Mouse (Mus musculus): ENCODE results near the gene Myh7.
"Not testable (repeated sequence)": the region's sequence is repeated elsewhere in the genome, so short reads cannot be mapped to it uniquely, and the experiment has no call there.

GRCm38 (mm10) chr14:54988350-54988874, 6.0 kb downstream of the Myh7 start:
- not testable (repeated sequence) for TF ChIP-seq CTCF (IDR thresholded peaks at IDR 0.05; ENCODE audit: borderline replicate concordance, insufficient read depth, low read depth, low read length); POLR2A (IDR thresholded peaks at IDR 0.05; ENCODE audit: borderline replicate concordance, insufficient read depth, low read length)

Data from cerebellum, adult 2 months (tissue).